In genomic region chr8:123257114-123257513, GRCm38 (mm10) we compare ENCODE assay signal across 15 mouse cellular contexts. TPM values are rescaled to one million over a fixed set of nuclear protein-coding genes. Genes with fewer than 3 reads are reported as not detected.
DNase-seq lines count a peak whose midpoint lies in the region; ATAC-seq and TF ChIP-seq lines count a peak whose summit lies in the region.
"Had no signal": no experiment of that assay in that cellular context is flagged by ENCODE, and none has a peak within 500 bp of the region (broad histone marks: within the 10 kb centered on the region; RNA-seq: fewer than 3 reads in every experiment).

No protein-coding gene starts in this region.

- peaks cover 15% of the 10 kb centered on the region; the same call in 1 of the 2 replicates for H3K4me1 ChIP-seq in cerebellum, adult 2 months (ENCODE audit: control insufficient read depth, insufficient read depth, low read length)
- H3K4me1 ChIP-seq in stomach, embryonic 14.5 days (ENCODE audit: control insufficient read depth, insufficient read depth, low read length), result peaks cover 11% of the 10 kb centered on the region; the same call in 1 of the 2 replicates
- no peaks in the 10 kb centered on the region; the same call in none of the 2 replicates for H3K4me1 ChIP-seq in stomach, postnatal 0 days (replicated peaks; ENCODE audit: control insufficient read depth, insufficient read depth)
- peaks cover 19% of the 10 kb centered on the region for H3K4me1 ChIP-seq in liver, embryonic 11.5 days (replicated peaks; ENCODE audit: control insufficient read depth, insufficient read depth, low read length)

- H3K27me3 ChIP-seq in cerebellum, adult 2 months (ENCODE audit: control insufficient read depth, insufficient read depth, low read length), result no peaks in the 10 kb centered on the region
- H3K27me3 ChIP-seq in stomach, embryonic 14.5 days (ENCODE audit: control insufficient read depth, insufficient read depth, low read length), result no peaks in the 10 kb centered on the region
- no peaks in the 10 kb centered on the region for H3K27me3 ChIP-seq in stomach, postnatal 0 days (ENCODE audit: control insufficient read depth, insufficient read depth, low read length)
- H3K27me3 ChIP-seq in liver, embryonic 11.5 days (replicated peaks; ENCODE audit: control insufficient read depth, insufficient read depth, low read length), result no peaks in the 10 kb centered on the region
- H3K27me3 ChIP-seq: lung, embryonic 15.5 days; Patski had no signal

- H3K36me3 ChIP-seq in stomach, embryonic 14.5 days (ENCODE audit: control insufficient read depth, insufficient read depth, low read length), result peaks cover 43% of the 10 kb centered on the region
- H3K36me3 ChIP-seq in stomach, postnatal 0 days (ENCODE audit: control insufficient read depth, insufficient read depth, low read length), result peaks cover 28% of the 10 kb centered on the region
- peaks cover 17% of the 10 kb centered on the region for H3K36me3 ChIP-seq in liver, embryonic 11.5 days (ENCODE audit: control insufficient read depth, insufficient read depth, low read length)

- no peak overlapping the region for H3K9ac ChIP-seq in stomach, embryonic 14.5 days (replicated peaks; ENCODE audit: low read depth, low read length)
- no peak overlapping the region for H3K9ac ChIP-seq in stomach, postnatal 0 days (ENCODE audit: low read length)
- H3K9ac ChIP-seq in liver, embryonic 11.5 days (ENCODE audit: low read depth, low read length), result no peak overlapping the region
- H3K9ac ChIP-seq: forebrain, postnatal 0 days; lung, embryonic 15.5 days had no signal

- peak overlapping the region; percentile 34; the same call in 1 of the 2 replicates for H3K27ac ChIP-seq in cerebellum, adult 2 months (ENCODE audit: insufficient read depth, low read length)
- H3K27ac ChIP-seq in stomach, embryonic 14.5 days (ENCODE audit: low read length), result peak overlapping the region; percentile 12; the same call in 1 of the 2 replicates
- no peak overlapping the region for H3K27ac ChIP-seq in stomach, postnatal 0 days (replicated peaks)
- H3K27ac ChIP-seq in liver, embryonic 11.5 days (ENCODE audit: low read depth, low read length), result no peak overlapping the region
- H3K27ac ChIP-seq: lung, embryonic 15.5 days had no signal

- no peaks in the 10 kb centered on the region for H3K9me3 ChIP-seq in stomach, embryonic 14.5 days (ENCODE audit: control insufficient read depth, low read depth, low read length)
- no peaks in the 10 kb centered on the region for H3K9me3 ChIP-seq in stomach, postnatal 0 days (ENCODE audit: control insufficient read depth, low read length)
- no peaks in the 10 kb centered on the region for H3K9me3 ChIP-seq in liver, embryonic 11.5 days (ENCODE audit: control insufficient read depth, low read length)
- H3K9me3 ChIP-seq: lung, embryonic 15.5 days had no signal

- no peak for TF ChIP-seq POLR2A in cerebellum, adult 2 months (IDR thresholded peaks at IDR 0.05; ENCODE audit: borderline replicate concordance, insufficient read depth, low read length)

- TF ChIP-seq EP300 in stomach, postnatal 0 days (optimal IDR thresholded peaks at IDR 0.05), result no peak

- no peak for TF ChIP-seq CTCF in cerebellum, adult 2 months (IDR thresholded peaks at IDR 0.05; ENCODE audit: borderline replicate concordance, insufficient read depth, low read depth, low read length)
- TF ChIP-seq CTCF in stomach, postnatal 0 days (IDR thresholded peaks at IDR 0.05; ENCODE audit: low read depth), result no peak

- ATAC-seq in stomach, embryonic 14.5 days (ENCODE audit: insufficient number of reproducible peaks, insufficient read depth, low FRiP score, low read depth), result no peak
- no peak for ATAC-seq in stomach, postnatal 0 days (ENCODE audit: low FRiP score, low TSS enrichment)
- no peak for ATAC-seq in liver, embryonic 11.5 days (replicated peaks; ENCODE audit: low FRiP score)
- ATAC-seq: forebrain, postnatal 0 days; Patski had no signal

- DNase-seq in cerebellum, adult 2 months, result peak in 1 of 2 experiments; percentile 30
- DNase-seq in cerebellum, adult 11 months, result no peak
- peak; percentile 44 to 57 for DNase-seq in layer of hippocampus, adult 8-10 months (ENCODE audit: low spot score in 2 of 2)
- DNase-seq in layer of hippocampus, postnatal 25 days (ENCODE audit: extremely low spot score in 1 of 2, low spot score in 1 of 2), result no peak
- DNase-seq in stomach, postnatal 0 days (ENCODE audit: low spot score), result no peak
- no peak for DNase-seq in gastrocnemius, adult 18-20 months (ENCODE audit: low spot score)
- DNase-seq in liver, embryonic 11.5 days (ENCODE audit: low spot score), result no peak
- DNase-seq: cerebellum, adult 8-10 months; forebrain, postnatal 0 days; heart, adult 11 months; kidney, adult 8-10 months; retina, postnatal 1 day had no signal

- WGBS in cerebellum, adult 2 months, result 64% methylated on average over 3 of the region's 3 CpGs
- WGBS in stomach, embryonic 14.5 days, result 85% methylated on average over 3 of the region's 3 CpGs
- 89% methylated on average over 3 of the region's 3 CpGs for WGBS in stomach, postnatal 0 days
- WGBS in liver, embryonic 11.5 days, result 90% methylated on average over 3 of the region's 3 CpGs

- H3K4me2 ChIP-seq in stomach, embryonic 14.5 days (replicated peaks; ENCODE audit: low read depth, low read length), result no peak overlapping the region
- H3K4me2 ChIP-seq in stomach, postnatal 0 days (replicated peaks; ENCODE audit: low read depth), result no peak overlapping the region
- H3K4me2 ChIP-seq in liver, embryonic 11.5 days, result no peak overlapping the region
- H3K4me2 ChIP-seq: lung, embryonic 15.5 days had no signal

- H3K4me3 ChIP-seq in cerebellum, adult 2 months (replicated peaks; ENCODE audit: insufficient read depth, low read depth, low read length), result no peak overlapping the region
- H3K4me3 ChIP-seq in stomach, embryonic 14.5 days (ENCODE audit: low read depth, low read length), result no peak overlapping the region
- H3K4me3 ChIP-seq in stomach, postnatal 0 days (ENCODE audit: low read depth, low read length), result no peak overlapping the region
- H3K4me3 ChIP-seq in liver, embryonic 11.5 days (ENCODE audit: low read depth, low read length), result no peak overlapping the region
- H3K4me3 ChIP-seq: lung, embryonic 15.5 days had no signal

RNA-seq across cellular contexts. Expression of gene Vps9d1, which starts 3.0 kb away (rescaled TPM):
- 83.7 and 86.7 TPM in 2 replicates for polyA plus RNA-seq in cerebellum, adult 2 months (2012; rRNA removed)
- total RNA-seq in layer of hippocampus, adult 8-10 months (2022), result 10 to 100 TPM; 52.1 to 63.9 (median 58.9) TPM
- 10 to 100 TPM; 57.4 to 65.0 TPM for total RNA-seq in layer of hippocampus, postnatal 25 days (2021)
- 26.5 and 29.7 TPM in 2 replicates for polyA plus RNA-seq in stomach, embryonic 14.5 days (2014; fragmentation: Nextera tagmentation; extraction: Ambion mirVana)
- 10.3 and 11.2 TPM in 2 replicates for polyA plus RNA-seq in stomach, postnatal 0 days (2015; fragmentation: Nextera tagmentation; extraction: Ambion mirVana)
- total RNA-seq in gastrocnemius, adult 18-20 months (2021), result 10 to 100 TPM; 17.2 to 18.8 TPM
- 9.2 and 10.7 TPM in 2 replicates for polyA plus RNA-seq in liver, embryonic 11.5 days (2014; fragmentation: Nextera tagmentation; extraction: Ambion mirVana)

RNA-seq across cellular contexts. Expression of gene Zfp276, which starts 3.1 kb away (rescaled TPM):
- polyA plus RNA-seq in cerebellum, adult 2 months (2012; rRNA removed), result 33.5 and 36.8 TPM in 2 replicates
- 10 to 100 TPM; 21.0 to 27.4 (median 24.2) TPM for total RNA-seq in layer of hippocampus, adult 8-10 months (2022)
- total RNA-seq in layer of hippocampus, postnatal 25 days (2021), result 10 to 100 TPM; 19.1 to 23.7 TPM
- polyA plus RNA-seq in stomach, embryonic 14.5 days (2014; fragmentation: Nextera tagmentation; extraction: Ambion mirVana), result 21.8 and 23.2 TPM in 2 replicates
- polyA plus RNA-seq in stomach, postnatal 0 days (2015; fragmentation: Nextera tagmentation; extraction: Ambion mirVana), result 7.8 and 8.3 TPM in 2 replicates
- total RNA-seq in gastrocnemius, adult 18-20 months (2021), result 1 to 10 TPM; 5.1 to 5.2 TPM
- 16.0 and 18.8 TPM in 2 replicates for polyA plus RNA-seq in liver, embryonic 11.5 days (2014; fragmentation: Nextera tagmentation; extraction: Ambion mirVana)

RNA-seq across cellular contexts. Expression of gene Spata2l, which starts 21.1 kb away (rescaled TPM):
- polyA plus RNA-seq in cerebellum, adult 2 months (2012; rRNA removed), result 18.5 and 22.1 TPM in 2 replicates
- total RNA-seq in layer of hippocampus, adult 8-10 months (2022), result 10 to 100 TPM; 55.1 to 69.3 (median 61.5) TPM
- total RNA-seq in layer of hippocampus, postnatal 25 days (2021), result 10 to 100 TPM; 85.7 to 94.3 TPM
- 4.1 and 4.7 TPM in 2 replicates for polyA plus RNA-seq in stomach, embryonic 14.5 days (2014; fragmentation: Nextera tagmentation; extraction: Ambion mirVana)
- polyA plus RNA-seq in stomach, postnatal 0 days (2015; fragmentation: Nextera tagmentation; extraction: Ambion mirVana), result 3.1 and 3.6 TPM in 2 replicates
- total RNA-seq in gastrocnemius, adult 18-20 months (2021), result 1 to 10 TPM; 1.1 to 1.7 TPM
- polyA plus RNA-seq in liver, embryonic 11.5 days (2014; fragmentation: Nextera tagmentation; extraction: Ambion mirVana), result 2.0 and 2.2 TPM in 2 replicates

RNA-seq across cellular contexts. Expression of gene Cdk10, which starts 32.5 kb away (rescaled TPM):
- polyA plus RNA-seq in cerebellum, adult 2 months (2012; rRNA removed), result 92.1 and 97.0 TPM in 2 replicates
- 100 to 1,000 TPM in 1 of 4 experiments, 10 to 100 TPM in 3; 84.5 to 112 (median 94.1) TPM for total RNA-seq in layer of hippocampus, adult 8-10 months (2022)
- total RNA-seq in layer of hippocampus, postnatal 25 days (2021), result 10 to 100 TPM; 77.3 to 94.0 TPM
- 36.3 and 37.5 TPM in 2 replicates for polyA plus RNA-seq in stomach, embryonic 14.5 days (2014; fragmentation: Nextera tagmentation; extraction: Ambion mirVana)
- polyA plus RNA-seq in stomach, postnatal 0 days (2015; fragmentation: Nextera tagmentation; extraction: Ambion mirVana), result 16.1 and 16.7 TPM in 2 replicates
- total RNA-seq in gastrocnemius, adult 18-20 months (2021), result 10 to 100 TPM; 11.6 to 12.1 TPM
- 22.8 and 25.0 TPM in 2 replicates for polyA plus RNA-seq in liver, embryonic 11.5 days (2014; fragmentation: Nextera tagmentation; extraction: Ambion mirVana)

RNA-seq across cellular contexts. Expression of gene Spata33, which starts 44.5 kb away (rescaled TPM):
- 6.4 TPM in 2 replicates for polyA plus RNA-seq in cerebellum, adult 2 months (2012; rRNA removed)
- 1 to 10 TPM; 5.5 to 9.7 (median 6.6) TPM for total RNA-seq in layer of hippocampus, adult 8-10 months (2022)
- total RNA-seq in layer of hippocampus, postnatal 25 days (2021), result 1 to 10 TPM; 6.5 to 7.3 TPM
- 4.1 and 5.7 TPM in 2 replicates for polyA plus RNA-seq in stomach, embryonic 14.5 days (2014; fragmentation: Nextera tagmentation; extraction: Ambion mirVana)
- polyA plus RNA-seq in stomach, postnatal 0 days (2015; fragmentation: Nextera tagmentation; extraction: Ambion mirVana), result 0.91 and 0.94 TPM in 2 replicates
- 1 to 10 TPM in 1 of 2 experiments, under 1 TPM in 1; 0.83 to 2.1 TPM for total RNA-seq in gastrocnemius, adult 18-20 months (2021)
- polyA plus RNA-seq in liver, embryonic 11.5 days (2014; fragmentation: Nextera tagmentation; extraction: Ambion mirVana), result 1.4 and 1.7 TPM in 2 replicates

Comparison
In these comparisons a context has a peak if more than half of its experiments do, and no peak if none do; other contexts are left out.
1. DNase-seq: peak in layer of hippocampus, adult 8-10 months (2 of 2); none in cerebellum, adult 11 months (single experiment), layer of hippocampus, postnatal 25 days (0 of 2), stomach, postnatal 0 days (single experiment), gastrocnemius, adult 18-20 months (single experiment) and liver, embryonic 11.5 days (single experiment).
2. H3K27ac ChIP-seq: peak in cerebellum, adult 2 months (single experiment) and stomach, embryonic 14.5 days (single experiment); none in stomach, postnatal 0 days (single experiment) and liver, embryonic 11.5 days (single experiment).